Mouse (Mus musculus): ENCODE data around the gene Calcoco1. TPM values are rescaled to one million over a fixed set of nuclear protein-coding genes. Genes with fewer than 3 reads are reported as not detected.

Gene Calcoco1
- total and polyA plus RNA-seq, 3 experiments = 2.9 to 19.0 TPM; not detected in 1

- peaks cover 4 to 10% of the 10 kb centered on the region in 2 experiments for H3K4me1 ChIP-seq (ENCODE audit: control insufficient read depth in 1 of 2, insufficient read depth in 2 of 2, low read length in 2 of 2)
- H3K9ac ChIP-seq (ENCODE audit: control insufficient read depth, low read depth, low read length, poor library complexity, severe bottlenecking) = peak overlapping the region; percentile 96
- DNase-seq (ENCODE audit: low read depth, low spot score) = peak; percentile 100
- H3K4me3 ChIP-seq (ENCODE audit: control insufficient read depth in 1 of 2, insufficient read depth in 1 of 2, low read depth in 2 of 2, low read length in 2 of 2) = peak overlapping the region; percentile 77 to 85
- peak overlapping the region; percentile 86 for H3K27ac ChIP-seq (ENCODE audit: control insufficient read depth, low read depth, low read length)
- H3K27me3 ChIP-seq (ENCODE audit: control insufficient read depth in 1 of 2, insufficient read depth in 2 of 2, low read length in 2 of 2) = no peaks in the 10 kb centered on the region
- peaks cover 19% of the 10 kb centered on the region for H3K79me2 ChIP-seq (ENCODE audit: control insufficient read depth, insufficient read depth, low read length, poor library complexity)
- H3K9me3 ChIP-seq (replicated peaks; ENCODE audit: insufficient read depth, low read length) = no peaks in the 10 kb centered on the region
- peaks cover 8 to 22% of the 10 kb centered on the region in 2 experiments for H3K36me3 ChIP-seq (ENCODE audit: control insufficient read depth in 1 of 2, insufficient read depth in 2 of 2, low read length in 2 of 2)
- peak; percentile 69; the same call in 1 of the 2 replicates for TF ChIP-seq RCOR1 (IDR thresholded peaks at IDR 0.05; ENCODE audit: low read depth, low read length)
- TF ChIP-seq MYB (IDR thresholded peaks at IDR 0.05; ENCODE audit: low read depth, low read length) = no peak
- peak; percentile 96 to 100 (median 100) for TF ChIP-seq CTCF (IDR thresholded peaks at IDR 0.05 in 2 of 3, conservative IDR thresholded peaks at IDR 0.05 in 1 of 3; ENCODE audit: control insufficient read depth in 1 of 3, insufficient read depth in 1 of 3, low read depth in 2 of 3, low read length in 3 of 3, poor library complexity in 1 of 3, severe bottlenecking in 1 of 3)
- TF ChIP-seq NRF1 (IDR thresholded peaks at IDR 0.05; ENCODE audit: insufficient read depth, low read depth, low read length, poor library complexity, severe bottlenecking) = peak; percentile 94
- TF ChIP-seq ZKSCAN1 (IDR thresholded peaks at IDR 0.05; ENCODE audit: low read depth, low read length) = no peak
- TF ChIP-seq RAD21 (IDR thresholded peaks at IDR 0.05; ENCODE audit: low read depth, low read length) = peak; percentile 57
- TF ChIP-seq GABPA (IDR thresholded peaks at IDR 0.05; ENCODE audit: low read depth, low read length) = peak; percentile 90; the same call in 1 of the 2 replicates
- no peak for TF ChIP-seq USF2 (IDR thresholded peaks at IDR 0.05; ENCODE audit: borderline replicate concordance in 1 of 2, insufficient read depth in 1 of 2, low read depth in 1 of 2, low read length in 2 of 2)
- no peak for TF ChIP-seq BHLHE40 (IDR thresholded peaks at IDR 0.05; ENCODE audit: borderline replicate concordance, low read depth, low read length)
- TF ChIP-seq CHD2 (IDR thresholded peaks at IDR 0.05; ENCODE audit: low read length) = no peak
- peak; percentile 92; the same call in 1 of the 2 replicates for TF ChIP-seq TBP (IDR thresholded peaks at IDR 0.05; ENCODE audit: low read depth, low read length)
- TF ChIP-seq SMC3 (IDR thresholded peaks at IDR 0.05; ENCODE audit: low read depth, low read length) = peak; percentile 97
- peak; percentile 75; the same call in 1 of the 2 replicates for TF ChIP-seq POLR2AphosphoS2 (IDR thresholded peaks at IDR 0.05; ENCODE audit: low read length)
- TF ChIP-seq USF1 (IDR thresholded peaks at IDR 0.05; ENCODE audit: low read depth, low read length) = no peak; the same call in 1 of the 2 replicates
- TF ChIP-seq MYC (IDR thresholded peaks at IDR 0.05; ENCODE audit: low read depth, low read length) = peak; percentile 95
- TF ChIP-seq JUND (IDR thresholded peaks at IDR 0.05; ENCODE audit: low read depth, low read length) = peak; percentile 64
- peak; percentile 59; the same call in 1 of the 2 replicates for TF ChIP-seq ZMIZ1 (IDR thresholded peaks at IDR 0.05; ENCODE audit: low read depth, low read length)
- TF ChIP-seq KAT2A (conservative IDR thresholded peaks at IDR 0.05; ENCODE audit: low read depth, low read length) = peak; percentile 83
- TF ChIP-seq MAX (IDR thresholded peaks at IDR 0.05; ENCODE audit: low read length) = peak; percentile 88
- 0 out of 2 replicates have a peak, but pooled peaks have one; percentile 25 for TF ChIP-seq GATA1 (IDR thresholded peaks at IDR 0.05; ENCODE audit: low read depth, low read length)
- peak; percentile 92 to 97 for TF ChIP-seq POLR2A (IDR thresholded peaks at IDR 0.05; ENCODE audit: control insufficient read depth in 1 of 2, insufficient read depth in 1 of 2, low read depth in 1 of 2, low read length in 2 of 2, poor library complexity in 1 of 2)
- peak; percentile 96 for TF ChIP-seq NELFE (IDR thresholded peaks at IDR 0.05; ENCODE audit: low read depth, low read length)
- no peak for TF ChIP-seq UBTF (IDR thresholded peaks at IDR 0.05; ENCODE audit: borderline replicate concordance, insufficient read depth, low read depth, low read length)
- peak; percentile 93 for TF ChIP-seq E2F4 (IDR thresholded peaks at IDR 0.05; ENCODE audit: borderline replicate concordance, low read depth, low read length)
- peak; percentile 93 for TF ChIP-seq SIN3A (IDR thresholded peaks at IDR 0.05; ENCODE audit: low read length)
- TF ChIP-seq MEF2A (IDR thresholded peaks at IDR 0.05; ENCODE audit: extremely low read depth, insufficient replicate concordance, low read depth, low read length, poor library complexity, severe bottlenecking) = no peak
- TF ChIP-seq MAFK (IDR thresholded peaks at IDR 0.05; ENCODE audit: borderline replicate concordance, low read depth, low read length) = no peak
- peak; percentile 76 for TF ChIP-seq ETS1 (IDR thresholded peaks at IDR 0.05; ENCODE audit: low read depth, low read length)
- peak; percentile 78; the same call in 1 of the 2 replicates for TF ChIP-seq MXI1 (IDR thresholded peaks at IDR 0.05; ENCODE audit: low read depth, low read length)
- TF ChIP-seq CHD1 (IDR thresholded peaks at IDR 0.05; ENCODE audit: low read depth, low read length) = no peak
- no peak for TF ChIP-seq TAL1 (IDR thresholded peaks at IDR 0.05; ENCODE audit: low read length)
- peak; percentile 86 for TF ChIP-seq TCF12 (IDR thresholded peaks at IDR 0.05; ENCODE audit: low read depth, low read length)
- peak; percentile 87 for TF ChIP-seq ZNF384 (IDR thresholded peaks at IDR 0.05; ENCODE audit: low read depth, low read length)
- peak; percentile 97; the same call in 1 of the 2 replicates for TF ChIP-seq MAZ (IDR thresholded peaks at IDR 0.05; ENCODE audit: low read depth, low read length)
- TF ChIP-seq EP300 (IDR thresholded peaks at IDR 0.05; ENCODE audit: low read depth in 1 of 2, low read length in 2 of 2) = peak in 1 of 2 experiments; percentile 79; a peak in 2 of 4 replicates
These were observed 51.0 kb downstream of the Calcoco1 start for GRCm38 (mm10) chr15:102670767-102671575.

Data from MEL (cell line).